Mouse (Mus musculus) heart, adult 2 months (tissue): ENCODE results near the gene Lrrc75a. TPM values are rescaled to one million over a fixed set of nuclear protein-coding genes. Genes with fewer than 3 reads are reported as not detected.

ENCODE experiments used
- DNase-seq, 2 experiments: peaks; one replicate each; pipeline ENCODE4 v3.0.0; 2021
- H3K27ac ChIP-seq: fragments of 200-600 bp; 2 replicates; pipeline ENCODE4 v1.8.1; 2022
- H3K27me3 ChIP-seq: fragments of 200-500 bp; 2 replicates; pipeline ENCODE4 v1.6.1; 2012; ENCODE audit warnings: mild to moderate bottlenecking, low read length, inconsistent platforms, mixed read lengths; ENCODE audit not compliant: control insufficient read depth, insufficient read depth
- H3K36me3 ChIP-seq: fragments of 200-500 bp; 2 replicates; pipeline ENCODE4 v1.6.1; 2012; ENCODE audit warnings: low read length, inconsistent platforms; ENCODE audit not compliant: control insufficient read depth, insufficient read depth
- H3K4me1 ChIP-seq: fragments of 200-500 bp; 2 replicates; pipeline ENCODE4 v1.6.1; 2011; ENCODE audit warnings: low read length; ENCODE audit not compliant: control insufficient read depth, insufficient read depth
- H3K4me3 ChIP-seq: fragments of 200-600 bp; 2 replicates; pipeline ENCODE4 v1.8.1; 2022
- H3K79me2 ChIP-seq: fragments of 200-500 bp; replicated peaks from 2 replicates; pipeline ENCODE4 v1.6.1; 2012; ENCODE audit warnings: mild to moderate bottlenecking, inconsistent platforms, low read length, moderate library complexity, mixed read lengths; ENCODE audit not compliant: control insufficient read depth, insufficient read depth
- H3K9ac ChIP-seq: fragments of 200-500 bp; 2 replicates; pipeline ENCODE4 v1.6.1; 2012; ENCODE audit warnings: low read depth, mild to moderate bottlenecking, control low read depth, inconsistent platforms, low read length, mixed read lengths
- CTCF ChIP-seq: fragments of 200-600 bp; IDR thresholded peaks from 2 replicates; pipeline ENCODE4 v1.8.1; 2022; ENCODE audit warnings: antibody characterized with exemption, mild to moderate bottlenecking, moderate library complexity
- EP300 ChIP-seq: fragments of 200-500 bp; IDR thresholded peaks from 2 replicates; pipeline ENCODE4 v1.6.1; 2011; ENCODE audit warnings: low read depth, low read length, control low read depth; ENCODE audit not compliant: insufficient read depth
- POLR2A ChIP-seq: fragments of 200-500 bp; IDR thresholded peaks from 2 replicates; pipeline ENCODE4 v1.6.1; 2011; ENCODE audit warnings: mild to moderate bottlenecking, low read depth, low read length, control low read depth; ENCODE audit not compliant: insufficient read depth
- WGBS: fragments of 180-500 bp; shearing (Covaris S2); methylation state at CpG from one replicate; pipeline ENCODE4 v1.1.7; 2018; 5-methylcytosine and 5-hydroxymethylcytosine counted together
- intact Hi-C: fragments of 180-260 bp; cut with DNase I; formaldehyde crosslinking; loops from one replicate; pipeline ENCODE4 v1.15.1; 2025
- polyA plus RNA-seq: library from polyadenylated mRNA; depleted of rRNA; stranded (reverse); fragments of >200 nt; gene quantifications from 2 replicates; pipeline ENCODE4 v1.2.3, GENCODE M21; 2012; rRNA removed
- total RNA-seq, 2 experiments: library from RNA; stranded (reverse); gene quantifications; 2 replicates each; pipeline ENCODE4 v1.2.3; 2021

The Lrrc75a gene
- total and polyA plus RNA-seq, 3 experiments: 3.3 to 6.2 (median 4.2) TPM

- Histone ChIP-seq H3K4me3 (peak overlapping the region; percentile 47), H3K27me3 (no peaks in the 10 kb centered on the region), H3K4me1 (peaks cover 2% of the 10 kb centered on the region; the same call in 1 of the 2 replicates), H3K27ac (no peak overlapping the region), H3K79me2 (no peaks in the 10 kb centered on the region), H3K9ac (peak overlapping the region; percentile 36), H3K36me3 (peaks cover under 1% of the 10 kb centered on the region)
- TF ChIP-seq EP300: no peak
- WGBS: 39% methylated on average over 43 of the region's 43 CpGs
- peak; percentile 20 to 48 for DNase-seq
- intact Hi-C loops: no loop called here
Observed at GRCm38 (mm10) chr11:62560463-62561016, 87.8 kb downstream of the Lrrc75a start.

- H3K4me3 ChIP-seq: no peak overlapping the region
- WGBS: 26% methylated on average over 6 of the region's 6 CpGs
Observed at GRCm38 (mm10) chr11:62558961-62559646, 89.2 kb downstream of the Lrrc75a start.

GRCm38 (mm10) chr11:62558152-62558551 is 90.2 kb downstream of the Lrrc75a start:
- no peak for DNase-seq
- H3K36me3 ChIP-seq: peaks cover 24% of the 10 kb centered on the region
- H3K79me2 ChIP-seq: no peaks in the 10 kb centered on the region
- H3K27ac ChIP-seq: no peak overlapping the region
- intact Hi-C loops: no loop called here
- 72% methylated on average over 2 of the region's 2 CpGs for WGBS
- no peak overlapping the region for H3K4me3 ChIP-seq
- H3K27me3 ChIP-seq: no peaks in the 10 kb centered on the region
- peaks cover 3% of the 10 kb centered on the region for H3K4me1 ChIP-seq
- TF ChIP-seq CTCF (no peak), POLR2A (no peak), EP300 (no peak)
- H3K9ac ChIP-seq: no peak overlapping the region

More at GRCm38 (mm10) chr11:62558961-62559646, 89.2 kb downstream of the Lrrc75a start:
- H3K27me3 ChIP-seq: no peaks in the 10 kb centered on the region
- no peaks in the 10 kb centered on the region for H3K79me2 ChIP-seq
- peak; percentile 69 to 78 for DNase-seq
- peak; percentile 96 for TF ChIP-seq EP300
- no peak for TF ChIP-seq POLR2A
- peak overlapping the region; percentile 58 for H3K27ac ChIP-seq
- H3K36me3 ChIP-seq: peaks cover 15% of the 10 kb centered on the region
- intact Hi-C loops: no loop called here
- H3K9ac ChIP-seq: no peak overlapping the region
- H3K4me1 ChIP-seq: peaks cover 3% of the 10 kb centered on the region

GRCm38 (mm10) chr11:62557205-62557604 is 91.1 kb downstream of the Lrrc75a start:
- H3K4me3 ChIP-seq: no peak overlapping the region
- H3K27me3 ChIP-seq: no peaks in the 10 kb centered on the region
- H3K79me2 ChIP-seq: no peaks in the 10 kb centered on the region
- intact Hi-C loops: no loop called here
- no peak overlapping the region for H3K9ac ChIP-seq
- peaks cover 26% of the 10 kb centered on the region for H3K36me3 ChIP-seq
- peaks cover 3% of the 10 kb centered on the region for H3K4me1 ChIP-seq
- TF ChIP-seq POLR2A: no peak
- no peak for TF ChIP-seq CTCF
- TF ChIP-seq EP300: no peak
- WGBS: 63% methylated on average over 5 of the region's 5 CpGs
- DNase-seq: no peak
- no peak overlapping the region for H3K27ac ChIP-seq

- peaks cover 3% of the 10 kb centered on the region for H3K4me1 ChIP-seq
Observed at GRCm38 (mm10) chr11:62555896-62556412, 92.4 kb downstream of the Lrrc75a start.

GRCm38 (mm10) chr11:62554934-62555517 is 93.3 kb downstream of the Lrrc75a start:
- no peak for DNase-seq
- Histone ChIP-seq H3K27ac (no peak overlapping the region), H3K79me2 (no peaks in the 10 kb centered on the region), H3K36me3 (peaks cover 26% of the 10 kb centered on the region), H3K27me3 (no peaks in the 10 kb centered on the region), H3K4me1 (peaks cover 3% of the 10 kb centered on the region), H3K4me3 (0 out of 2 replicates have a peak overlapping the region, but pooled peaks have one; percentile 57), H3K9ac (no peak overlapping the region)
- TF ChIP-seq POLR2A (no peak), CTCF (no peak), EP300 (no peak)
- intact Hi-C loops: loop anchor here (5.0 kb wide), 1 partner anchor 92 kb away; the partner anchor contains the start of genes Lrrc75a and Mmgt2

More at GRCm38 (mm10) chr11:62555896-62556412, 92.4 kb downstream of the Lrrc75a start:
- no peak for DNase-seq
- Histone ChIP-seq H3K27ac (peak overlapping the region; percentile 12; the same call in 1 of the 2 replicates), H3K27me3 (no peaks in the 10 kb centered on the region), H3K9ac (no peak overlapping the region), H3K79me2 (no peaks in the 10 kb centered on the region), H3K36me3 (peaks cover 26% of the 10 kb centered on the region), H3K4me3 (no peak overlapping the region)
- intact Hi-C loops: no loop called here
- no peak for TF ChIP-seq EP300
- no peak for TF ChIP-seq POLR2A
- no peak for TF ChIP-seq CTCF

Other genes with a start within 250 kb of the Lrrc75a start
- gene Pigl, start 190.1 kb downstream of the Lrrc75a start, total RNA-seq: 1 to 10 TPM; 3.1 to 3.5 TPM
- 3.5 and 4.8 TPM in 2 replicates for gene Pigl, start 190.1 kb downstream of the Lrrc75a start, polyA plus RNA-seq
- gene Ncor1, start 190.0 kb downstream of the Lrrc75a start, total RNA-seq: 100 to 1,000 TPM; 124 to 133 TPM
- 79.1 and 102 TPM in 2 replicates for gene Ncor1, start 190.0 kb downstream of the Lrrc75a start, polyA plus RNA-seq
- 10 to 100 TPM; 25.0 to 25.8 TPM for gene Cenpv, start 109.3 kb downstream of the Lrrc75a start, total RNA-seq
- gene Cenpv, start 109.3 kb downstream of the Lrrc75a start, polyA plus RNA-seq: 30.8 and 54.7 TPM in 2 replicates
- gene Ubb, start 97.4 kb downstream of the Lrrc75a start, total RNA-seq: 100 to 1,000 TPM; 626 to 699 TPM
- 1,026 and 1,119 TPM in 2 replicates for gene Ubb, start 97.4 kb downstream of the Lrrc75a start, polyA plus RNA-seq
- gene Trpv2, start 74.0 kb downstream of the Lrrc75a start, total RNA-seq: 1 to 10 TPM; 2.6 to 3.5 TPM
- 4.6 and 5.6 TPM in 2 replicates for gene Trpv2, start 74.0 kb downstream of the Lrrc75a start, polyA plus RNA-seq
- gene Mmgt2, start 141 bp upstream of the Lrrc75a start, total RNA-seq: 1 to 10 TPM; 5.8 to 8.6 TPM
- 8.7 and 8.9 TPM in 2 replicates for gene Mmgt2, start 141 bp upstream of the Lrrc75a start, polyA plus RNA-seq
- 1 to 10 TPM; 1.9 to 2.5 TPM for gene Zfp287, start 83.4 kb upstream of the Lrrc75a start, total RNA-seq
- 1.4 and 1.9 TPM in 2 replicates for gene Zfp287, start 83.4 kb upstream of the Lrrc75a start, polyA plus RNA-seq
- gene Gm10428, start 104.6 kb upstream of the Lrrc75a start, total RNA-seq: not detected
- gene Gm10428, start 104.6 kb upstream of the Lrrc75a start, polyA plus RNA-seq: not detected in 2 replicates
- gene Zfp286, start 140.9 kb upstream of the Lrrc75a start, total RNA-seq: under 1 TPM; 0.41 to 0.42 TPM
- gene Zfp286, start 140.9 kb upstream of the Lrrc75a start, polyA plus RNA-seq: 0.70 and 1.3 TPM in 2 replicates
- gene Trim16, start 171.7 kb upstream of the Lrrc75a start, total RNA-seq: 1 to 10 TPM; 6.5 to 7.4 TPM
- gene Trim16, start 171.7 kb upstream of the Lrrc75a start, polyA plus RNA-seq: 4.0 and 5.9 TPM in 2 replicates
- under 1 TPM; 0.16 to 0.34 TPM for gene Fbxw10, start 198.5 kb upstream of the Lrrc75a start, total RNA-seq
- 0.29 and 0.70 TPM in 2 replicates for gene Fbxw10, start 198.5 kb upstream of the Lrrc75a start, polyA plus RNA-seq
- 10 to 100 TPM; 21.9 to 24.5 TPM for gene Tvp23b, start 230.9 kb upstream of the Lrrc75a start, total RNA-seq
- gene Tvp23b, start 230.9 kb upstream of the Lrrc75a start, polyA plus RNA-seq: 9.7 and 17.7 TPM in 2 replicates